Mouse (Mus musculus) liver, postnatal 0 days (tissue): ENCODE measurements around the gene Smtn.

ENCODE experiments used
- CTCF ChIP-seq: sonication (generic); IDR thresholded peaks from 2 replicates; pipeline ENCODE4 v1.5.1; 2016; ENCODE audit warnings: antibody characterized with exemption, low read depth
- EP300 ChIP-seq: IDR thresholded peaks from 2 replicates; pipeline ENCODE4 v1.6.1; 2016; ENCODE audit warnings: antibody characterized with exemption, low read depth, mild to moderate bottlenecking

DNA sequence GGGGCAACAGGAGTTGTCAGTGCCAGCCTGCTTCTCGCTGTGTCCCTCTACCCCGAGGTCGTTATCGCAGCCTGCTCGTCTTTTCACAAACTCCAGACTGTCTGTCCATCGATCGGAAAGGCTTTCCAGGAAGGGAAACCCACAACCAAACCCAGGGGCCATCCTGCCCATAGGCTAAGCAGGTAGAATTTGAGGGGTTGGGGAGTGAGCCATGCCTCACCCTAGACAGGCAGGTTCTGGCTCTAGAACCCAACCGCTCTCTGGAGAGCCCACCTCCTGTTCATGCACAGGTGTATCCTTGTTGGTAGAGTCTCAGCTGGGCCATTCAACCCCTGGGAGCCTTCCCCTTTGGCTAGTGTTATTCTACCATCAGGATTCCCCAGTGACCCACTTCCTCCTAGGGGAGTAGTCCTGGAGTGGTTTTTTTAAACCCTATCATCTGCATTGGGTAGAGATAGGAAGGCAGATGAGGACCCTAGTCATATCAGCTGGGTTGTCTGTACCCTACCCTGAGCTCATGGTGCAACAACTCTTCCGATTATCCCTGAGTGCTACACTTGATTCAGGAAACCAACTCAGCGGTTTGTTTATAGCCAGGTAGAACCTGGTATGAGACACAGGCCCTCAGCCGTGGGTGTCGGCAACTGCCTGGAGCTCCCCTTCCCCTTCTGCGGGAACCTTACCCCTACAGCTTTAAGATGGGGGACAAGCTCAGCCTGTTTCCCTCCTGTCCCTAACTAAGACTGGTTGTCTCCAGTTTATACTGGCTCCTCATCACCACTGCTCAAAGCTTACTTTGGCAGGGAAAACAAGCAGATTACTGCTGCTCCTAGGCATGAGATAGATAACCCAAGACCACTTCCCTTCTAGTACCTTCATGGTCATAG lies 22.3 kb downstream of the Smtn start:
- no peak for TF ChIP-seq EP300
- TF ChIP-seq CTCF: no peak
